Mouse (Mus musculus) kidney, embryonic 15.5 days (tissue): ENCODE results near the gene Sumo3. TPM values are rescaled to one million over a fixed set of nuclear protein-coding genes. Genes with fewer than 3 reads are reported as not detected.

ENCODE experiments used
- ATAC-seq: fragments of 200-750 bp; cut with Nextera tagmentation; replicated peaks from 2 replicates; pipeline ENCODE4 v1.8.0; 2017; ENCODE audit warnings: moderate TSS enrichment; ENCODE audit not compliant: low FRiP score
- H3K27ac ChIP-seq: fragments of 300-500 bp; sonication (generic); 2 replicates; pipeline ENCODE4 v1.5.1; 2015; ENCODE audit warnings: mild to moderate bottlenecking, inconsistent platforms
- H3K27me3 ChIP-seq: fragments of 300-500 bp; sonication (generic); 2 replicates; pipeline ENCODE4 v1.6.1; 2015; ENCODE audit warnings: inconsistent platforms
- H3K36me3 ChIP-seq: fragments of 300-500 bp; sonication (generic); 2 replicates; pipeline ENCODE4 v1.6.1; 2015; ENCODE audit warnings: inconsistent platforms
- H3K4me1 ChIP-seq: fragments of 300-500 bp; sonication (generic); 2 replicates; pipeline ENCODE4 v1.6.1; 2015; ENCODE audit warnings: inconsistent platforms
- H3K4me2 ChIP-seq: fragments of 300-500 bp; sonication (generic); 2 replicates; pipeline ENCODE4 v1.6.1; 2015; ENCODE audit warnings: moderate library complexity, mild to moderate bottlenecking, inconsistent platforms
- H3K4me3 ChIP-seq: fragments of 300-500 bp; sonication (generic); replicated peaks from 2 replicates; pipeline ENCODE4 v1.5.1; 2015; ENCODE audit warnings: mild to moderate bottlenecking, inconsistent platforms
- H3K9ac ChIP-seq: fragments of 300-500 bp; sonication (generic); 2 replicates; pipeline ENCODE4 v1.6.1; 2015; ENCODE audit warnings: mild to moderate bottlenecking, inconsistent platforms
- H3K9me3 ChIP-seq: fragments of 300-500 bp; sonication (generic); replicated peaks from 2 replicates; pipeline ENCODE4 v1.6.1; 2016; ENCODE audit warnings: inconsistent platforms
- WGBS: fragments of 180-500 bp; shearing (Covaris S2); methylation state at CpG from one replicate; pipeline ENCODE4 v1.1.7; 2015; ENCODE audit warnings: mixed read lengths; 5-methylcytosine and 5-hydroxymethylcytosine counted together
- microRNA counts: library from miRNA; unstranded; fragments of <30 nt; microRNA quantifications from one replicate; lab custom pipeline; 2016
- microRNA-seq: library from miRNA; unstranded; fragments of <30 nt; microRNA quantifications from one replicate; pipeline ENCODE4, GENCODE M21; 2016
- polyA plus RNA-seq: library from polyadenylated mRNA; unstranded; fragments of >200 nt; fragmentation: Nextera tagmentation; extraction: Ambion mirVana; gene quantifications from 2 replicates; pipeline ENCODE4 v1.2.1, GENCODE M21; 2015

The Sumo3 gene
- polyA plus RNA-seq, 1 experiment from 2014 or later, result 332 TPM

- H3K27ac ChIP-seq, result no peak overlapping the region
- H3K27me3 ChIP-seq, result peaks cover 12% of the 10 kb centered on the region; the same call in 1 of the 2 replicates
- no peak overlapping the region for H3K4me3 ChIP-seq
- peaks cover 7% of the 10 kb centered on the region; the same call in 1 of the 2 replicates for H3K4me1 ChIP-seq
- no peaks in the 10 kb centered on the region for H3K9me3 ChIP-seq
- H3K4me2 ChIP-seq, result no peak overlapping the region
- no peak overlapping the region for H3K9ac ChIP-seq
- no peaks in the 10 kb centered on the region for H3K36me3 ChIP-seq
- no peak for ATAC-seq
- WGBS, result 75% methylated on average over 8 of the region's 8 CpGs
Measured at GRCm38 (mm10) chr10:77666342-77666741, 60.4 kb downstream of the Sumo3 start.

GRCm38 (mm10) chr10:77667402-77667801 lies 61.5 kb downstream of the Sumo3 start:
- Histone ChIP-seq H3K4me1 (peaks cover 7% of the 10 kb centered on the region; the same call in 1 of the 2 replicates), H3K36me3 (no peaks in the 10 kb centered on the region), H3K9me3 (no peaks in the 10 kb centered on the region), H3K9ac (no peak overlapping the region), H3K4me2 (no peak overlapping the region), H3K27me3 (peaks cover 12% of the 10 kb centered on the region; the same call in 1 of the 2 replicates), H3K27ac (no peak overlapping the region), H3K4me3 (no peak overlapping the region)
- WGBS, result 79% methylated on average over 4 of the region's 4 CpGs
- ATAC-seq, result no peak

MicroRNAs encoded within 50 kb of the gene (microRNA counts, 519-probe panel; counts per million panel counts)
- 1,643 counts per million, percentile 9 among the panel's probes with 10 or more counts for microRNA mmu-miR-1930 (lab: Ali Mortazavi, UCI)

Small RNA genes within 50 kb of the gene (microRNA-seq; reads per million reads assigned to microRNA genes)
- 8.1 reads per million, percentile 27 among the genes with 10 or more reads in this experiment for gene Mir1930

Other genes starting within 250 kb of the Sumo3 start
- gene Adarb1, start 187.8 kb upstream of the Sumo3 start, polyA plus RNA-seq, result 6.4 and 6.9 TPM in 2 replicates
- gene Fam207a, start 90.3 kb upstream of the Sumo3 start, polyA plus RNA-seq, result 34.3 and 37.2 TPM in 2 replicates
- 2.1 and 2.3 TPM in 2 replicates for gene Itgb2, start 75.8 kb upstream of the Sumo3 start, polyA plus RNA-seq
- 149 and 152 TPM in 2 replicates for gene Pttg1ip, start 24.4 kb upstream of the Sumo3 start, polyA plus RNA-seq
- 3.6 and 6.3 TPM in 2 replicates for gene Gm49325, start 100 bp downstream of the Sumo3 start, polyA plus RNA-seq
- 71.9 and 72.0 TPM in 2 replicates for gene Ube2g2, start 16.2 kb downstream of the Sumo3 start, polyA plus RNA-seq
- 0.50 and 0.90 TPM in 2 replicates for gene Tspear, start 80.5 kb downstream of the Sumo3 start, polyA plus RNA-seq
- gene Gm19402, start 84.7 kb downstream of the Sumo3 start, polyA plus RNA-seq, result not detected in 2 replicates
- not detected in 2 replicates for gene Gm9508, start 91.1 kb downstream of the Sumo3 start, polyA plus RNA-seq
- gene Gm10272, start 100.5 kb downstream of the Sumo3 start, polyA plus RNA-seq, result not detected in 2 replicates
- gene Gm10024, start 105.4 kb downstream of the Sumo3 start, polyA plus RNA-seq, result not detected in 2 replicates
- not detected in 2 replicates for gene Gm10142, start 109.7 kb downstream of the Sumo3 start, polyA plus RNA-seq
- gene Krtap12-1, start 114.5 kb downstream of the Sumo3 start, polyA plus RNA-seq, result not detected in 2 replicates
- not detected in 2 replicates for gene Gm10100, start 120.4 kb downstream of the Sumo3 start, polyA plus RNA-seq
- gene Gm18596, start 136.5 kb downstream of the Sumo3 start, polyA plus RNA-seq, result not detected in 2 replicates
- gene Gm9736, start 145.3 kb downstream of the Sumo3 start, polyA plus RNA-seq, result not detected in 2 replicates
- gene Gm3233, start 153.6 kb downstream of the Sumo3 start, polyA plus RNA-seq, result not detected in 2 replicates
- not detected in 2 replicates for gene Gm3238, start 165.2 kb downstream of the Sumo3 start, polyA plus RNA-seq
- gene Gm7138, start 170.8 kb downstream of the Sumo3 start, polyA plus RNA-seq, result not detected in 2 replicates
- not detected in 2 replicates for gene Gm3250, start 176.4 kb downstream of the Sumo3 start, polyA plus RNA-seq
- gene Gm7137, start 182.1 kb downstream of the Sumo3 start, polyA plus RNA-seq, result not detected in 2 replicates
- not detected in 2 replicates for gene Gm9639, start 189.0 kb downstream of the Sumo3 start, polyA plus RNA-seq
- not detected in 2 replicates for gene Gm19668, start 193.0 kb downstream of the Sumo3 start, polyA plus RNA-seq
- gene Gm9507, start 205.7 kb downstream of the Sumo3 start, polyA plus RNA-seq, result not detected in 2 replicates
- gene Gm2696, start 208.6 kb downstream of the Sumo3 start, polyA plus RNA-seq, result not detected in 2 replicates
- gene Krtap10-4, start 221.0 kb downstream of the Sumo3 start, polyA plus RNA-seq, result not detected in 2 replicates
- gene Krtap10-10, start 229.8 kb downstream of the Sumo3 start, polyA plus RNA-seq, result not detected in 2 replicates
- not detected in 2 replicates for gene Gm36176, start 240.7 kb downstream of the Sumo3 start, polyA plus RNA-seq
- not detected in 2 replicates for gene Gm10318, start 246.8 kb downstream of the Sumo3 start, polyA plus RNA-seq